Mouse (Mus musculus) retina, postnatal 7 days (tissue): ENCODE measurements at regions not wholly inside any gene's neighbourhood (a gene's known extent, or its start where the extent isn't known, plus 50 kb on each side); places are given as distances from the start of the nearest gene placed in this dataset.

Source experiments
- DNase-seq: peaks from one replicate; pipeline ENCODE4 v3.0.0-alpha.2; 2012; ENCODE audit warnings: low read depth, low spot score

GRCm38 (mm10) chr8:46898697-46899445 lies 87.8 kb upstream of the Enpp6 start:
- DNase-seq = no peak

- DNase-seq = no peak
These were observed 85.9 kb upstream of the Enpp6 start for GRCm38 (mm10) chr8:46900826-46901225.

GRCm38 (mm10) chr8:46904731-46905130 lies 82.0 kb upstream of the Enpp6 start:
- no peak for DNase-seq

GRCm38 (mm10) chr8:46907390-46907789 lies 79.3 kb upstream of the Enpp6 start:
- DNase-seq = no peak

GRCm38 (mm10) chr8:46908186-46908585 lies 78.5 kb upstream of the Enpp6 start:
- DNase-seq = no peak

- DNase-seq = no peak
These were observed 72.7 kb upstream of the Enpp6 start for GRCm38 (mm10) chr8:46913956-46914355.

- DNase-seq = no peak
These were observed 66.6 kb upstream of the Enpp6 start for GRCm38 (mm10) chr8:46920071-46920470.

GRCm38 (mm10) chr8:46921075-46921474 lies 65.6 kb upstream of the Enpp6 start:
- no peak for DNase-seq

- DNase-seq = no peak
These were observed 65.1 kb upstream of the Enpp6 start for GRCm38 (mm10) chr8:46921585-46921984.

GRCm38 (mm10) chr8:46924787-46925548 lies 61.7 kb upstream of the Enpp6 start:
- DNase-seq = no peak

- no peak for DNase-seq
These were observed 58.0 kb upstream of the Enpp6 start for GRCm38 (mm10) chr8:46928718-46929117.

GRCm38 (mm10) chr8:46929678-46930077 lies 57.0 kb upstream of the Enpp6 start:
- no peak for DNase-seq

GRCm38 (mm10) chr8:46931267-46931666 lies 55.4 kb upstream of the Enpp6 start:
- DNase-seq = no peak

GRCm38 (mm10) chr8:46933256-46933655 lies 53.4 kb upstream of the Enpp6 start:
- DNase-seq = no peak

- DNase-seq = no peak
These were observed 52.4 kb upstream of the Enpp6 start for GRCm38 (mm10) chr8:46934254-46934653.

GRCm38 (mm10) chr8:46934898-46935297 lies 51.8 kb upstream of the Enpp6 start:
- peak; percentile 46 for DNase-seq

- no peak for DNase-seq
These were observed 50.6 kb upstream of the Enpp6 start for GRCm38 (mm10) chr8:46936039-46936438.
